Mouse (Mus musculus): ENCODE results near the gene Ccr10. TPM values are rescaled to one million over a fixed set of nuclear protein-coding genes. Genes with fewer than 3 reads are reported as not detected.
A peak's percentile ranks its signal among the peaks of the same experiment; 100 is the strongest.

The Ccr10 gene
- not detected for total RNA-seq (2021)

DNA sequence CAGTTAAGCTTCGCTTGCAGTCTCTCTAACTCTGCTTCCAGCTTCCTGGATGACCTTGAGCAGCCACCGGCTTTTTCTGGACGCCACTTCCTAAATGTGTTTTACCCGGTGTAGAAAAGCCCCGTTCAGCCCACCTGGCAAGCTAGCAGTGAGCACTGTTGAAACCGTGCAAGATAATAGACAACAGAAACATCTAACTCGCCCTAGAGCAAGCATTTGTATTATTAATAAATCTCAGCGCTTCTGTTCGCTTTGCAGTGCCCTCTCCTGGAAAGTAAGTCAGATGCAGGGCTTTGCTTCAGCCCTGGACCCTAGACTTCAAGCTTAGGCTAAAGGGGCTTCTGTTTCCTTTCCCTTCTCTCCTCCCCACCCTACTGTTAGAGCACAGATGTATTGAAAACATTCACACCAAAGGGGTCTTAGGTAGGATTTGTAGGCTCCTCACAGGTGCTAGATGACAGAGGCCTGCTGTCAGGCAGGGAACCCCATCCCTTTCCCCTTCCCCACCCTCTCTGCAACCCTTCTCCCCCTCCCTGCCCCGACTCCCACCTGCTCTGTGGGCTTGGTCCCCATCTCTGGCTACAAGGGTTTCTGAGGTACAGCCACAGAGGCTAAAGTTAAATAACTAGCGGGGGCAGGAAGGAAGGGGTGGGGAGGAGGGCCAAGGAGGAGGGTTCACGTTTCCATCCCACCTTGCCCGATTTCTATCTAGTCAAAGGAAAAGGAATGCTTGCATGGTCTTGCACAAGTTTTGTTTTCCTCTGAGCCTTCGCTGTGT, at the start of gene Ccr10:
Ccr10 (minus strand) TSS at position 593 of the 778 bp plus-strand sequence.
- intact Hi-C loops (cut with DNase I): loop anchor here (5.0 kb wide), 1 partner anchor 78 kb away; the partner anchor contains the start of gene Psmc3ip
- DNase-seq: no peak

- no peak for DNase-seq
- intact Hi-C loops (cut with DNase I): loop anchor here (10.0 kb wide), 1 partner anchor 170 kb away; no protein-coding TSS in a partner anchor
Measured at GRCm38 (mm10) chr11:101224337-101224736, 49.1 kb upstream of the Ccr10 start.

GRCm38 (mm10) chr11:101221306-101221986, 46.2 kb upstream of the Ccr10 start:
- DNase-seq: no peak
- intact Hi-C loops (cut with DNase I): loop anchor here (10.0 kb wide), 1 partner anchor 173 kb away; no protein-coding TSS in a partner anchor

GRCm38 (mm10) chr11:101220853-101221252, 45.6 kb upstream of the Ccr10 start:
- intact Hi-C loops (cut with DNase I): loop anchor here (10.0 kb wide), 1 partner anchor 174 kb away; no protein-coding TSS in a partner anchor

GRCm38 (mm10) chr11:101218436-101219055, 43.3 kb upstream of the Ccr10 start:
- DNase-seq: no peak
- intact Hi-C loops (cut with DNase I): no loop called here

More at GRCm38 (mm10) chr11:101220853-101221252, 45.6 kb upstream of the Ccr10 start:
- no peak for DNase-seq

- intact Hi-C loops (cut with DNase I): no loop called here
- DNase-seq: no peak
Measured at GRCm38 (mm10) chr11:101216936-101217335, 41.7 kb upstream of the Ccr10 start.

DNA sequence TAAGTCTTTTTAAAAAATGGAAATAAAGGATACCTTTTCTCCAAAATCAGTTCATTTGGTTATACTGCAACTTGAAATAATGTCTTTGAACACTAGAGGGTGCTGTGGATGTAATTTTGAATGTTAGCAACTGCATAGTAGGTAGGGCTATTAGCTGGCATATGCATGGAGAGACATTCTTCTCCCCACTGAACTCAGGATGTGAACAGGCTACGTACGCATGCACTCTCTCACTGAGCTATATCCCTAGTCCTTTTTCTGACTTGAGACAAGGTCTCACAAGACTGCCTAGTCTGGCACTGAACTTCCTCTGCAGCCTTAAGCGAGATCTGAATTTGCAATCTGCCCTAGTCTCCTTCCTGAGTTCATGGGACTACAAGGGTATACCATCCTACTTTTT, 36.7 kb upstream of the Ccr10 start:
- intact Hi-C loops (cut with DNase I): loop anchor here (5.0 kb wide), 2 partner anchors 35 to 85 kb away; partner anchors contain the start of gene Ramp2
- DNase-seq: no peak

DNA sequence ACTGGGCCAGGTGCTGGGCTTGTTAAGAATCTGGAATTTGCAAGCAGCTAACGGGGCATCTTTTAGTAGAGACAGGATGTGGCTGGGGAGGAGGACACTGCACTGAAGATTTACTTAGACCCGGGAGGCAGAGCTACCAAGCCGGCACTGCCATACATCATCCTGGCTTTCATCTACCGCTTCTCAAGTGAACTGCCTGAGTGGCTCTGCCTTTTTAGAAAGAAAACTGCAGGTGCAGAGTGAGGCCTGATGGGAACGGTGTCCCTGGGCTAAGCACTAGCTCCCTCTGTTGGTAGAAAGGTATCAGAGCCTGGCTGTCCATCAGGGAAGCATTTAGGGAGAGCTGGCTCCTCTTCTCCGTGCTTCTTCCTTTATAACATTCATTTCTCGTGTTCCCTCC, 25.7 kb upstream of the Ccr10 start:
- intact Hi-C loops (cut with DNase I): no loop called here
- DNase-seq: peak; percentile 59

DNA sequence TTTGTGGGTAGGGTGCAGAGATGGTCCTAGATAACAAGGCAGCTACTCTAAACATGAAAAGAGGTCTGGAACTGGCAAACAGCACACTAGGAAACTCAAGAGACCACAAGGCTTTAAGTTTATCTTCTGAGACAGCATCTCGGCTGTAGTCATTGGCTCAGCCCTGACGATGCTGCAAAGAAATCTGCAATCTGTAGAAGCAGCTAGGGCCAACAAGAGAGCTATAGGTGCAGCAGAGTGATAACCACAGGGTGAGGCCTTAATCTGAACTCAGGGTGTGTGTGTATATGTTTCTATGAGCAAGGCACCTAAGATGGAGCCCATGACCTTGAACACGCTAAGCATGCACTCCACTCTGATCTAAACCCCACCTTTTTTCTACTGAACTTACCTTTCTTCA, 24.3 kb upstream of the Ccr10 start:
- intact Hi-C loops (cut with DNase I): no loop called here

DNA sequence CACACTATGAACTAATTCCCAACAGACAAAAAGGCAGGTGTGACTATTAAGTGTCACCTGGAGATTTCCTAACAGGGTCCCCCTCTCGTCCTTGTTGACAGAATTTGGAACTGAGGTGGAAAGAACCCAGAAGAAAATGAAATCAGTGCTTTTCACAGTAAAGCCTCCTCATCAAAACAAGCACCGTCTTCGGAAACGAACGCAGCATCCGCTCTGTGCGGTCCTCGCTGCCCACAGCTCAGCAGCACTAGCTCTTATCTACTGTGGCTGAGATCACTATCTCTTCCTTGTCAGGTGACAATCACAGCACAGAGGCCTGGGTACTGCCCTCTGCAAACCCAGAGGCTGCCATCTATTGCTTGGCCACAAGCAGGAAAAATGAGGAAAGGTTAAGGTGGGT, 20.9 kb upstream of the Ccr10 start:
- DNase-seq: no peak

More for the DNA sequence above, 24.3 kb upstream of the Ccr10 start:
- DNase-seq: no peak

DNA sequence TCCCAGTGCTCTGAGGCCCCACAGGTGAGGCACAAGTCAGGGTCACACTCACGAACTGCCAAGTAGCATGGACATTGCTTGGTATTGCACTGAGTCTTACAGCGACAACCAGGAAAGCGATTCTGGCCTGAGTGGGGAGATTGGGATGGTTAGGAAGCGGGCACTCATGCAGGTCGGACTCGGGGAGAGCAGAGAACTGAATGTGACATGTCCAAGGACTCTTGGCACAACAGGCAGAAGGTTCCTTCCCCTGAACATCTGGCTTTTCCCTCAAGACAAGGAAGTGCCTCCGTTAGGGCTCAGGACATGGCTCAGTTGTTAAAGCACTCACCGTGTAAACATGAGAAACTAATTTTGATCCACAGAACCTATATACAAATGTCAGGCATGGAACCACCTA, 20.3 kb upstream of the Ccr10 start:
- intact Hi-C loops (cut with DNase I): no loop called here
- DNase-seq: no peak

More for the DNA sequence above, 20.9 kb upstream of the Ccr10 start:
- intact Hi-C loops (cut with DNase I): no loop called here

GRCm38 (mm10) chr11:101195101-101195500, 19.9 kb upstream of the Ccr10 start:
- intact Hi-C loops (cut with DNase I): no loop called here
- DNase-seq: no peak

GRCm38 (mm10) chr11:101194643-101195042, 19.4 kb upstream of the Ccr10 start:
- intact Hi-C loops (cut with DNase I): no loop called here
- DNase-seq: no peak

DNA sequence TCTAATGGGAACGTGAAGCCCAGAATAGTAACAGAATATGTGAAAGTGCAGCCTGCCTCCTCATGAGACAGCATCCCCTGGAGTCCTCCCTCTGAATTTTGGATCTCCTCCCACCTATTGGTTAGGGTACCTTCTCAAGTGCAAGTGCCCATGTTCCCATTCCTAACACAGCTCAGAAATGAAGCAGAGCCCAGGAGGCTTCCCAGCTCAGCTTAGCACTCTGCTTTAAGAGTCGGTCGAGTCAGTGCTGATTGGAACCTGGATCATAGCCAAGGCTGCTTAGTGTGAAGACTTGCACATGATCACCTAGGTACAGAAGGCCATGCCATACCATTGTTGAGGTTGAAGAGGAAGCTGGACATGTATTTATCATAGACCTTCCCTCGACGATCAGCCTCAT, 18.9 kb upstream of the Ccr10 start:
- DNase-seq: no peak
- intact Hi-C loops (cut with DNase I): no loop called here

DNA sequence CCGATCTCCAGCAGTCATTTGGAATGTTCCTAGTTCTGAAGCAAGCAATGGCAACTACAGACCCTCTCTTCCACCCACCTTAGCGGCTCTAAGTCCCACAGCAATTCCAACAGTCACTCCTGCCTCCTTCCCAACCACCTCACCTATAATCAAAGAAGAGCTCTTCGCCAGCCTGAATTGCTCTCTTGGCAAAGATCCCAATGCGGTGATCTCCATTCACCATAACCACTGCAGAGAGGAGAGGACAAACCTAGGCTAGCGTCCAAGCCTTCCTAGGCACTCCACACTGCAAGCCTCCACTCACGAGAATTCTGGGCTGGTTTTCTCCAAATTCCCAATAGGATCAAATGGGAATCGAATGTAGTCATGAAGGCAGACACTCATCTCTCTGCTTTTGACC, 17.8 kb upstream of the Ccr10 start:
- DNase-seq: no peak
- intact Hi-C loops (cut with DNase I): no loop called here

DNA sequence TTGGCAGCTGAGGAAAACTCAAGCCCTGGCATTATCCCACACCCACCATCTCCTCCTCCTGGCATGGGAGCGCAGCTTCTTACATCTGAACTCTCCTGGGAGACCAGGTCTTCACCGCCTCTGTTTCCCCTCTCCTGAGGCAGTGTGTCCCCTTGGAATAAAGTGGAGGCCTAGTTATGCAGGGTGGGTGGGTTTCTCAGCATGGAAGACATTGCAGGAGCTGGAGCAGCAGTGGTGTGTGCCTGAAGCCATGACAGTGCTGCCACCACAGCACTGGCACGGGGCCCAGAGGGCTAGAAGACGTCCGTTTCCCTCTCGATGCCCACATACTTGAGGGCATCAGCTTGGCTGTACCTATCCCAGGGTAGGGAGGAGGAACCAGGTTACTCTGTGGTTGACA, 17.4 kb upstream of the Ccr10 start:
- intact Hi-C loops (cut with DNase I): no loop called here
- DNase-seq: peak; percentile 52

DNA sequence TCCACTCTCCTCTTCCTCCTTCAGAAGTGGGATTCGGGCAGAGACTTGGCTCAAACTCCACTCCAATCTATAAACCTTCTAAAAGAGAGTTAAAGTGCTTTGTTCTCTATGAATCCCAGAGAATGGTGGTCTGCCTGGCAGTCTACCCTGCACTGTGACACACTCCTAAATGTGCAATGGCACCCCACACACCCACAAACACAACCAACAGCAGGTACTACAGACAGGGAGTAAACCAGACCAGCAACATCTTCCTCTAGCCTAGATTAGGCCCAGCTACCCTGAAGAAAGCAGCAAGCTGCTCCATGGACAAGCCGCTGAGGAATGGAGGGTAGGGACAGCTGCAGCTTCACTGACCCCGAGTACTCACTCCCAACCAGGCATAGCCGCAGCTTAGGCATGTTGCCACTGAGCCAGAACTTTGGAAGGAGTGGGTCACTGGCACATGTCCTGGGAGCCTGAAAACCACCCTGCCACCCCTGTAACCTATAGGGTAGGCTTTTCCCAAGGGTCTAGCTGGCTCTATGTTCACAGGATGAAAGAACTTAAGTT, 16.8 kb upstream of the Ccr10 start:
- intact Hi-C loops (cut with DNase I): no loop called here
- DNase-seq: no peak

DNA sequence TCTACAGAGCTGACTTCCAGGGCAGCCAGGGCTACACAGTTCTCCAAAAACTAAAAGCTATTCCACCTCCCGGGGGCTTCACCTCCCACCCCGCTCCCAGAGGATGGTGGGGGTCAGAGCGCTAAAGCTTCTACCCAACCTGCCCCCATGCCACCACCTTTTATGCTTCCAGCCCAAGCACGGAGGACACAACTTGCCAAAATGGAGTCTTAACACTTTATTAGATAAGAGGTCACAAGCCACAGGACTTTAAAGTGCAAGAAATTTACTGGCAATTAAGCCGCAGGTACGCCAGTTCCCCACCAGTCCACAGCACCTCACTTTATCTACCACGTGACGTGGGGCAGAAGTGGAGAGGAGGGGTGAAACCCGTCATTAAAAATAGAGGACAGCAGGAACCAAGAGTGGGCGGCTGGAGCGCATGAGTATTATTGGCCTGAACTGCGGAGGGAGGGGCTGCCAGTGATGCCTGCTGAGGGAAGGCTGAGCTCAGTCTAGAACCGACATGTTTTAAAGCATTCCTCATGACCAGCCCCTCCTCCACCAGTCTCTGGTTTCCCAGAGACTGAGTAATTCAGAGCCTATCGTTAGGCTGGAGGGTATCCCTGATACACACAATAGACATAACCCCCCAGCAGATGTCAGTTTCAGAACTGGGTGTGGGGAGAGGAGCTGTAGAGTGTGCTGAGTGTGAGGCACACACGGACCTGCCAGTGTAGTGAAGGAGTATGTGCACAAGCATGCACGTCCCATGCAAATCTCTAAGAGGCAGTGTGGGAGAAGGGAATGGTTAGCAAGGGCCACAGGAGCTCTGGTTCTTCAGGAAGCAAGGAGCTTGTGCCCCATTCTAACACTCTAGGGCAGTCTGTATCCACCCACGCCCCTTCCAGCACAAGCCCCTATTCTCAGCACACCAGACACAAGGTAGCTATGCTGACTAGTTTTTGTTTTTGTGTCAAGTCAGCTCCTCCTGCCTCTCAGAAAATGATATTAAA, 16.0 kb upstream of the Ccr10 start:
- intact Hi-C loops (cut with DNase I): no loop called here
- DNase-seq: peak; percentile 52

DNA sequence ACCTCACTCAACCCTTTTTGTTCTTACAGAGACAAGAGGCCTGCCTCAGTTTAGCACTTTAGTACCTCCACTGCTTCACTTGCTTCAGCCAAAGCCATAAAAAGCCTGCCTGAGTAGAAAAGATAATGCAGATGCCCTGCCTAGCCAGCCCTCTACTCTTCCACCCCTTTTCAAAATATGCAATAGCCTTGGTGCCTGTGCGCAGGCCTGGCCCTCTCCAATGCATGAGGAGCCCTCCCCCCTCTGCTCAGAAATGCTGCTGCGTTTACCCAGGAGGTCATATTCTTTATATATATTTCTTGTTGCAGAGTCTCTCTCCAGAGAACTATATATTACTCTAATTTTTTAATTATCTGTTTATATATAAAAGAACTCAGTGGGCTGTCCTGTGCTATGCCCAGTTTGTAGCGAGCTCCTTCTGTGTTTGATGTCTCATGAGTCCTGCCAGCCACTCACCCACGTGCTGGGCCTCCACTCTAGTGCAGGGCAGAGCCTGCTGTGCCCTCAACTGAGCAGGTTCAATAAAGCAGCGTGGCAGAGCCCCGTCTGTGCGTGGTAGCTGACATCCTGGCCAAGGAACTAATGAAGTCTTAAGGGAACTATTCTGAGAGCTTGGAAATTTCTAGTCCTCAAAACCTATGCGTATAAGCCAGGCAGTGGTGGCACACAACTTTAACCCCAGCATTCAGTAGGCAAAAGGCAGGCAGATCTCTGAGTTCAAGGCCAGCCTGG, 15.1 kb upstream of the Ccr10 start:
- intact Hi-C loops (cut with DNase I): no loop called here
- no peak for DNase-seq

Measured in left cerebral cortex, postnatal 4 days (tissue).